Mouse (Mus musculus) cerebellum, adult 2 months (tissue): ENCODE measurements around the gene Iyd. TPM values are rescaled to one million over a fixed set of nuclear protein-coding genes. Genes with fewer than 3 reads are reported as not detected.

Source experiments
- DNase-seq, 2 experiments: peaks; one replicate each; pipeline ENCODE4 v3.0.0; 2021
- H3K27ac ChIP-seq: fragments of 200-500 bp; 2 replicates; pipeline ENCODE4 v1.5.1; 2012; ENCODE audit warnings: low read length, control low read depth, inconsistent platforms; ENCODE audit not compliant: insufficient read depth
- H3K27me3 ChIP-seq: fragments of 200-500 bp; 2 replicates; pipeline ENCODE4 v1.6.1; 2012; ENCODE audit warnings: inconsistent platforms, mild to moderate bottlenecking, low read length, moderate library complexity; ENCODE audit not compliant: control insufficient read depth, insufficient read depth
- H3K4me1 ChIP-seq: fragments of 200-500 bp; 2 replicates; pipeline ENCODE4 v1.6.1; 2011; ENCODE audit warnings: low read length; ENCODE audit not compliant: control insufficient read depth, insufficient read depth
- H3K4me3 ChIP-seq: fragments of 200-500 bp; replicated peaks from 2 replicates; pipeline ENCODE3; 2011; ENCODE audit warnings: mild to moderate bottlenecking, low read depth, low read length, control low read depth; ENCODE audit not compliant: insufficient read depth
- CTCF ChIP-seq: fragments of 200-500 bp; IDR thresholded peaks from 2 replicates; pipeline ENCODE4 v1.5.1; 2011; ENCODE audit warnings: low read depth, mild to moderate bottlenecking, control low read depth, low read length, moderate library complexity, borderline replicate concordance; ENCODE audit not compliant: insufficient read depth
- POLR2A ChIP-seq: fragments of 200-500 bp; IDR thresholded peaks from 2 replicates; pipeline ENCODE4 v1.6.1; 2011; ENCODE audit warnings: low read length, control low read depth, borderline replicate concordance; ENCODE audit not compliant: insufficient read depth
- WGBS: fragments of 180-500 bp; shearing (Covaris S2); methylation state at CpG from one replicate; pipeline ENCODE4 v1.1.7; 2018; 5-methylcytosine and 5-hydroxymethylcytosine counted together
- polyA plus RNA-seq: library from polyadenylated mRNA; depleted of rRNA; stranded (reverse); fragments of >200 nt; gene quantifications from 2 replicates; pipeline ENCODE4 v1.2.3, GENCODE M21; 2012; rRNA removed

Gene Iyd
- polyA plus RNA-seq, 1 experiment, result 0.52 TPM

DNA sequence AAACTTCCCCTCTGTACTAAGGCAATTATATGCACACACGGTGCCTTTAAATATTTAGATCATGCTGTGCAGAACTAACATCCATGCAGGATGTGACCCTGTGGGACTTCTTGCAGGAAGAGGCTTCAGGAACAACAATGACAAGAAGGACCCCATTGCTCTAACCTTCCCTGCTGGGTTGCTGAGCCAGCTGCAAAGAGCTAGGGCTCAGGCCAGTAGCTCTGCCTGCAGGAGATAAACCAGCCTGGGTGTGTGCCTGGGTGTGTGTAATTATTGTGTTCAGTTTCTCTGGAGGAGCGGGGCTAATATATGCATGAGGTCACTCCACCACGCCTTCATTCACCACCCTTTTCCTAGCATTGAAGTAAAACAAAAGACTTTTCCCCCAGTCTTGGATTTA lies 51.8 kb downstream of the Iyd start:
- Histone ChIP-seq H3K4me1 (no peaks in the 10 kb centered on the region), H3K27me3 (no peaks in the 10 kb centered on the region), H3K27ac (no peak overlapping the region), H3K4me3 (no peak overlapping the region)
- TF ChIP-seq POLR2A (no peak), CTCF (no peak)
- 20% methylated on average over 3 of the region's 3 CpGs for WGBS
- DNase-seq, result no peak

GRCm38 (mm10) chr10:3596697-3597096 lies 56.7 kb downstream of the Iyd start:
- DNase-seq, result no peak
- no peaks in the 10 kb centered on the region for H3K4me1 ChIP-seq
- no peaks in the 10 kb centered on the region for H3K27me3 ChIP-seq
- TF ChIP-seq POLR2A, result no peak
- TF ChIP-seq CTCF, result no peak
- no peak overlapping the region for H3K4me3 ChIP-seq
- WGBS, result 66% methylated on average over 2 of the region's 2 CpGs
- H3K27ac ChIP-seq, result no peak overlapping the region

GRCm38 (mm10) chr10:3597760-3598159 lies 57.7 kb downstream of the Iyd start:
- DNase-seq, result no peak
- Histone ChIP-seq H3K27me3 (no peaks in the 10 kb centered on the region), H3K4me3 (no peak overlapping the region), H3K27ac (no peak overlapping the region), H3K4me1 (no peaks in the 10 kb centered on the region)
- no peak for TF ChIP-seq CTCF
- no peak for TF ChIP-seq POLR2A
- WGBS, result 94% methylated on average over 3 of the region's 3 CpGs

Other genes with a start within 250 kb of the Iyd start
- 12.4 and 13.4 TPM in 2 replicates for gene Ppp1r14c, start 174.2 kb upstream of the Iyd start, polyA plus RNA-seq
- gene Plekhg1, start 200.1 kb downstream of the Iyd start, polyA plus RNA-seq, result 9.0 and 9.5 TPM in 2 replicates